15 mouse cellular contexts compared by ENCODE assay signal in genomic region chr16:22275142-22275541, GRCm38 (mm10).
"Had no signal": no experiment of that assay in that cellular context is flagged by ENCODE, and none has a peak within 500 bp of the region (broad histone marks: within the 10 kb centered on the region; RNA-seq: fewer than 3 reads in every experiment).

No protein-coding gene starts in this region.

- H3K4me1 ChIP-seq: midbrain, embryonic 12.5 days; midbrain, embryonic 15.5 days; neural tube, embryonic 12.5 days had no signal

- H3K4me3 ChIP-seq: liver, embryonic 12.5 days; midbrain, embryonic 12.5 days; midbrain, embryonic 15.5 days; neural tube, embryonic 12.5 days had no signal

- H3K36me3 ChIP-seq: liver, embryonic 12.5 days; midbrain, embryonic 12.5 days; midbrain, embryonic 15.5 days; neural tube, embryonic 12.5 days had no signal

- ATAC-seq: liver, embryonic 12.5 days; midbrain, embryonic 15.5 days had no signal

- H3K27me3 ChIP-seq: liver, embryonic 12.5 days; midbrain, embryonic 12.5 days; midbrain, embryonic 15.5 days; neural tube, embryonic 12.5 days had no signal

- DNase-seq: lung, adult 18-20 months; lung, embryonic 14.5 days; lung, postnatal 10 days; lung, postnatal 36 days; retina, postnatal 1 day; right cerebral cortex, adult 18-20 months; right cerebral cortex, postnatal 25 days; right cerebral cortex, postnatal 4 days; spleen, adult 18-20 months; thymus, adult 2 months; thymus, postnatal 36 days had no signal
